Mouse (Mus musculus): Measurements from ENCODE around the gene N4bp2l1. TPM values are rescaled to one million over a fixed set of nuclear protein-coding genes. Genes with fewer than 3 reads are reported as not detected.
A peak's percentile ranks its signal among the peaks of the same experiment; 100 is the strongest.

N4bp2l1 gene
- polyA plus RNA-seq, 1 experiment from 2014 or later = 9.4 TPM

GRCm38 (mm10) chr5:150616216-150616615 lies 19.2 kb upstream of the N4bp2l1 start:
- no peak overlapping the region for H3K9ac ChIP-seq (replicated peaks)
- no peaks in the 10 kb centered on the region for H3K4me1 ChIP-seq
- no peaks in the 10 kb centered on the region for H3K27me3 ChIP-seq
- no peaks in the 10 kb centered on the region for H3K36me3 ChIP-seq
- WGBS = 98% methylated on average over 2 of the region's 2 CpGs
- H3K9me3 ChIP-seq = no peaks in the 10 kb centered on the region
- H3K4me2 ChIP-seq (replicated peaks) = no peak overlapping the region
- no peak for ATAC-seq (replicated peaks)
- H3K27ac ChIP-seq (replicated peaks) = no peak overlapping the region
- no peak overlapping the region for H3K4me3 ChIP-seq

DNA sequence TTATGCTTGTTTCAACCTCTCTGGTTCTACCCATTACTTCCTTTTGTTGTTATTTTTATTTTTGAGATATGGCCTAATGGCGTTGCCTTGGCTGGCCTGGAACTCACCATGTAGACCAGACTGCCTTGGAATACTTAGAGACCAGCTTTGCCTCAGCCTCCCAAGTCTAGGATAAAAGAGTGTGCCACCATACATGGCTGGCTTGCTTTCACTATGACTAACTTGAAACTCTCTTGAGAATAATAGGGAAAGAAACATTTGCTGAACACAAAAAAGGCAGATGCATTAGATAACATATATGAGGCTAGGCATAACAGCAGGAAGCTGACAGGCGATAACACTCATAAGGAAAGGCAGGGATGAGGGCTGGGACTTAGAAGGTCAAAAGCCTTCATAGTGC lies 17.1 kb upstream of the N4bp2l1 start:
- Histone ChIP-seq H3K27ac (replicated peaks) (no peak overlapping the region), H3K27me3 (no peaks in the 10 kb centered on the region), H3K9me3 (no peaks in the 10 kb centered on the region), H3K9ac (replicated peaks) (no peak overlapping the region), H3K4me2 (replicated peaks) (no peak overlapping the region), H3K4me1 (no peaks in the 10 kb centered on the region), H3K36me3 (no peaks in the 10 kb centered on the region), H3K4me3 (no peak overlapping the region)
- WGBS = 91% methylated on average over 2 of the region's 2 CpGs
- ATAC-seq (replicated peaks) = no peak

DNA sequence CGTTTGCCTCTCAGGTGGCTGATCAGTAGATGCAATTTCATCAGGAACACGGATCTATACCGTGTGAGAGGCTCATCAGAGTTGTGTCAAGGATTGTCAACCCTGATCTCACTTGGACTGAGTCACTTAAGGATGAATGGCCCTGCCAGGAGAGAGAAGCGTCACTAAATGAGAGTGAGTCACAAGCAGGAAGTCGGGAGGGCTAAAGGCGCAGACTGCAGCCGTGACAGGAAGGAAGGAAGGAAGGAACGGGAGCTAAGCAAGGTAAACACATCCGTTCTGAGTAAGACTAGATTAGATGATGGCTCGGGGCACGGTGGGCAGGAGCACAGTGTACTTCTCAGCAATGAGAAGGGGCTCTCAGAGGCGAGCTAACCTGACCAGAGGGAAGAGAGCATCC lies 14.7 kb upstream of the N4bp2l1 start:
- H3K9me3 ChIP-seq = no peaks in the 10 kb centered on the region
- H3K27ac ChIP-seq (replicated peaks) = no peak overlapping the region
- H3K4me1 ChIP-seq = no peaks in the 10 kb centered on the region
- H3K4me3 ChIP-seq = no peak overlapping the region
- no peak for ATAC-seq (replicated peaks)
- H3K9ac ChIP-seq (replicated peaks) = no peak overlapping the region
- no peak overlapping the region for H3K4me2 ChIP-seq (replicated peaks)
- WGBS = 87% methylated on average over 12 of the region's 12 CpGs
- H3K27me3 ChIP-seq = no peaks in the 10 kb centered on the region
- H3K36me3 ChIP-seq = peaks cover 12% of the 10 kb centered on the region; the same call in 1 of the 2 replicates

DNA sequence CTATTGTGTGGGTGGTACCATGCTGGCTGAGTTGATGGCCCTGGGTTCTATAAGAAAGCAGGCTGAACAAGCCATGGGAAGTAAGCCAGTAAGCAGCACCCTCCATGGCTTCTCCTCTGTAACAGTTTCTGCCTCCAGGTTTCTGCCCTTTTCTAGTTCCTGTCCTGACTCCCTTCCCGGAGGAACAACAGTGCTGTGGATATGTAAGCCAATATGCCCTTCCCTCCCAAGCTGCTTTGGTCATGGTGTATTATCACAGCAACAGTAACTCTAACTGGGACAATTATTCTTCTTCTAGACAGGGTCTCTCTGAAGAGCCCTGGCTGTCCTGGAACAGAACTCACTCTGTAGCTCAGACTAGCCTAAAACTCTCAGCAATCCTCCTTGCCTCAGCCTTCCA lies 14.1 kb upstream of the N4bp2l1 start:
- no peak overlapping the region for H3K4me2 ChIP-seq (replicated peaks)
- no peaks in the 10 kb centered on the region for H3K4me1 ChIP-seq
- no peak for ATAC-seq (replicated peaks)
- peaks cover 18% of the 10 kb centered on the region; the same call in 1 of the 2 replicates for H3K36me3 ChIP-seq
- 92% methylated on average over 1 of the region's 1 CpGs for WGBS
- H3K4me3 ChIP-seq = no peak overlapping the region
- no peaks in the 10 kb centered on the region for H3K27me3 ChIP-seq
- no peak overlapping the region for H3K27ac ChIP-seq (replicated peaks)
- no peak overlapping the region for H3K9ac ChIP-seq (replicated peaks)
- H3K9me3 ChIP-seq = no peaks in the 10 kb centered on the region

GRCm38 (mm10) chr5:150607631-150608030 lies 10.6 kb upstream of the N4bp2l1 start:
- Histone ChIP-seq H3K36me3 (peaks cover 19% of the 10 kb centered on the region; the same call in 1 of the 2 replicates), H3K9ac (replicated peaks) (no peak overlapping the region), H3K4me2 (replicated peaks) (no peak overlapping the region), H3K9me3 (no peaks in the 10 kb centered on the region), H3K4me1 (no peaks in the 10 kb centered on the region), H3K27me3 (no peaks in the 10 kb centered on the region), H3K4me3 (no peak overlapping the region), H3K27ac (replicated peaks) (no peak overlapping the region)
- WGBS = 97% methylated on average over 8 of the region's 8 CpGs
- no peak for ATAC-seq (replicated peaks)

- 92% methylated on average over 6 of the region's 6 CpGs for WGBS
These were observed 9.1 kb upstream of the N4bp2l1 start for GRCm38 (mm10) chr5:150606131-150606530.

DNA sequence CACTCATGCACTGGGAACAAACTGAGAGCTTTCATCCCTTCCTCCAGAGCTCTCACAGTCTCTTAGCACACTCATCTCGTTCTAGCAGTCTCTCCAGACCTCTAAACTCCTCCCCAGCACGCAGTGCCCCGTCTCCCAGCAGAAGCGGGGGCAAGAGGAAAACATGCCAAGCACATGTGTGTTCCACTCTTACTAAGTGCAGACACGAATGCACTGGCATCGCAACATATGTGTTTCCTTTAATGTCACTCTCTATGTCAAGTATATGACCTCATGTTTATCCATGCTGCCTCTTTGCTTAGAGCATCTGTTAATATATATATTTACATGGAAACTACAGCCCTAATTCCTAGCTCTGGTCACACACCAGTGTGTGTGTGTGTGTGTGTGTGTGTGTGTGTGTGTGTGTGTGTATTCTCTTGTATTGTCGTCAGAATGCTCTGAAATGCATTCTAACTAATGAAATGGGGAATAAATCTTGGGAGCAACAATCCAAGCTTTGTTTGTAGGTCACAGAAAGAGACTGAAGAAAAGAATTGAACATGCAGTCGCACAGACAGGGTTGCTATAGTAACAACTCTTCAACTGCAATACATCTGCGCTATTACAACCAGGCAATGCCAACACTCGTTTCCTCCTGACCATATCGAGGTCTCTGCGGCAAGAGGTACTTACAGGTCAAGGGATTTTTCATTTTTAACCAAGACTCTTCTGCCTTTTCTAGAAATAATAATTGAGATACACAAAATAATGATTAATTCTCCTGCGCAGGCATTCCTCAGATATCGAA lies 4.6 kb upstream of the N4bp2l1 start:
- ATAC-seq (replicated peaks) = peak; percentile 72; the same call in 1 of the 2 replicates
- no peaks in the 10 kb centered on the region for H3K27me3 ChIP-seq
- peaks cover 6% of the 10 kb centered on the region; the same call in 1 of the 2 replicates for H3K36me3 ChIP-seq
- no peak overlapping the region for H3K4me2 ChIP-seq (replicated peaks)
- no peak overlapping the region for H3K9ac ChIP-seq (replicated peaks)
- whole genome bisulfite sequencing = 59% methylated on average over 14 of the region's 14 CpGs
- H3K4me1 ChIP-seq = 0 out of 2 replicates have a peak, but pooled peaks cover 3% of the 10 kb centered on the region
- no peaks in the 10 kb centered on the region for H3K9me3 ChIP-seq
- H3K27ac ChIP-seq (replicated peaks) = peak overlapping the region; percentile 46; the same call in 1 of the 2 replicates
- H3K4me3 ChIP-seq = no peak overlapping the region

More at GRCm38 (mm10) chr5:150606131-150606530, 9.1 kb upstream of the N4bp2l1 start:
- Histone ChIP-seq H3K36me3 (peaks cover 19% of the 10 kb centered on the region; the same call in 1 of the 2 replicates), H3K9ac (replicated peaks) (no peak overlapping the region), H3K4me1 (0 out of 2 replicates have a peak, but pooled peaks cover 3% of the 10 kb centered on the region), H3K27ac (replicated peaks) (no peak overlapping the region), H3K4me2 (replicated peaks) (no peak overlapping the region), H3K4me3 (no peak overlapping the region), H3K9me3 (no peaks in the 10 kb centered on the region), H3K27me3 (no peaks in the 10 kb centered on the region)
- no peak for ATAC-seq (replicated peaks)

- H3K36me3 ChIP-seq = no peaks in the 10 kb centered on the region
- no peak overlapping the region for H3K4me3 ChIP-seq
- ATAC-seq (replicated peaks) = 0 out of 2 replicates have a peak, but pooled peaks have one; percentile 39
- H3K9me3 ChIP-seq = no peaks in the 10 kb centered on the region
- WGBS = 80% methylated on average over 20 of the region's 20 CpGs
- no peak overlapping the region for H3K4me2 ChIP-seq (replicated peaks)
- H3K27me3 ChIP-seq = no peaks in the 10 kb centered on the region
- peak overlapping the region; percentile 46; the same call in 1 of the 2 replicates for H3K27ac ChIP-seq (replicated peaks)
- H3K9ac ChIP-seq (replicated peaks) = no peak overlapping the region
- 0 out of 2 replicates have a peak, but pooled peaks cover 3% of the 10 kb centered on the region for H3K4me1 ChIP-seq
These were observed 3.8 kb upstream of the N4bp2l1 start for GRCm38 (mm10) chr5:150600554-150601440.

DNA sequence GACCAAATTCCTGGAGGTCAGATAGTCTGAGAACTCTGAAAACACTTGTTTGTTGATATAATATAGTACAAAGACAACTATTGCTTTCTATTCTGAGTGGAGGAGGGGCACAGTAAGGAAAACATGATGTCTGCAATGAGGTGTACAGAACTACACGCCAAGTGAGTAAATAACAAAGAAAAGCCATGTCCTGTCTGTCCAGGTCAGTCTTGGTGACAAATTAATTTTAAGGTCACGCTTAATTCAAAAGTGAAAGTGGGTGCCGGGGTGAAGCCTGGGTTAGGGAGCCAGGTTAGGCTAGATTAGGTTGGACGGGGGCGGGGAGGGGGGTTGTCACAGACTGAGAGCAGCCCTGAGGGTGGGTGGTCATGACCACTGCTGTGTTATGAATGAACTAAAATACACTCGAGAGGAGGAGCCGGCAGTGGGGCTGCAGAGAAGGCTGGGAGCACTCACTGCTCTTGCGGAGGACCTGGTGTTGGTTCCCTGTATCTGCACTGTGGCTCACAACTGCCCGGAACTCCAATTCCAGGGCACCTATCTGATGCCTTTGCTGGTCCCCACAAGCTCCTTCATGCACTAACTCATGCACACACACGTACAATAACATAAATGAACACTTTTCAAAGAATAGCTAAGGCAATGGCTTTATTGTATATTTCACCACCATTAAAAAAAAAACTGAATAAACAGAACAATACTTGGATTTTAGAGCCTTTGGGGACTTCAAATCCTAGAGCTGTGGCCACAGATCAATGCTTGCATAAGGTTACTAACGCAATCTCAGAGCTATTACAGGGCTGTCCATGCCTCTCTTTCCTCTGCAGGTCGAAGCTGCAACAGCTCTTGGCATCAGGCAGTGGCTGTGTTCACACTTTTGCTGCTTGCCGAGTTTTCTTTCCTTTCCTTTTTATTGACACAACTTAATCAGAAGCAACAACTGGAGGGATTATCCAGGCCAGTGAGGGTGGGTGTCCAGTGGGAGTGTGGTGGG lies 2.6 kb upstream of the N4bp2l1 start:
- 72% methylated on average over 13 of the region's 13 CpGs for WGBS
- H3K36me3 ChIP-seq = no peaks in the 10 kb centered on the region
- H3K9ac ChIP-seq (replicated peaks) = no peak overlapping the region
- H3K4me2 ChIP-seq (replicated peaks) = no peak overlapping the region
- H3K4me3 ChIP-seq = no peak overlapping the region
- no peak for ATAC-seq (replicated peaks)
- H3K27ac ChIP-seq (replicated peaks) = no peak overlapping the region
- peaks cover 7% of the 10 kb centered on the region for H3K4me1 ChIP-seq
- H3K27me3 ChIP-seq = no peaks in the 10 kb centered on the region
- H3K9me3 ChIP-seq = no peaks in the 10 kb centered on the region

DNA sequence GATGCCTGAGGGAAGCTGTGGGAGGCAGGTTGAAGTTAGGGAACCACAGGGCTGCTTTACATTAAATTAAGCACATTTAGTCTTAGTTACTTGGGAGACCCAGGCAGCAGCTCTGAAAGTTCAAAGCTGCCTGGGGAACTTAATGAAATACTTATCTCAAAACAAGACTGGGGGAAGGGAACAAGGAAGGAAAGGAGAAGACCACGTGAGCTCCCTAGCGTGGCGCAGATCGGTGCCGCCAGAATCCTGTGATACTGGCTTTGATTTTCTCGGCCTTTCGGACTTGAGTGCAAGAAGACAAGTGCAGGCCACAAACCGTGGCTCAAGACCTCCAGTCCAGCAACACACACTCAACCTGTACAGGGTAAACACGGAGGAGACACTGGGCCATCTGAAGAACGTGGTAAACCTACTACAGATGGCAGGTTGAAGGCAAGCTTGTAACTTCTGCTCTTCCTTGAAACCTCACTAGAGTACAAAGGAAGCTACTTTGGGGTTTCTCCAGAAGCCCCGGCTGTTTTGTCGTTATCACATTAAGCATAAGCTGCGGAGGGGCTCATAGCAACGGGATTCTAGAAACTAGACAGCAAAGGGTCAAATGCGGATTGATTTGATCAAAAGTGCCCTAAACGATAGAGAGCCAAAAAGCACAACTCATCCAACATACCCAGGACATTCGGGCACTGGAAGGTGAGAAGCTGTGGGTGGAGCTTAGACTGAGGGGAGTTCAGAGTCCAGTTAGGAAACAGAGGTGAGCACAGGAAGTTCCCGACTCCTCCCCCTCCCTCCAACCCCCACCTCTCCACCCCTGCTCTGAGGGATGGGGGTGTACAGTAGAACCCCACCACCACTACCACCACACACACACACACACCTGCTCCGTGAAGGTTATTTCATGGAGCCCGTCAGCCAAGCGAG lies 1.5 kb upstream of the N4bp2l1 start:
- Histone ChIP-seq H3K4me2 (replicated peaks) (no peak overlapping the region), H3K27ac (replicated peaks) (no peak overlapping the region), H3K9me3 (no peaks in the 10 kb centered on the region), H3K36me3 (no peaks in the 10 kb centered on the region), H3K4me1 (peaks cover 10% of the 10 kb centered on the region), H3K9ac (replicated peaks) (no peak overlapping the region), H3K4me3 (no peak overlapping the region), H3K27me3 (no peaks in the 10 kb centered on the region)
- ATAC-seq (replicated peaks) = no peak
- WGBS = 68% methylated on average over 21 of the region's 21 CpGs
